Mouse (Mus musculus): ENCODE data around the gene Dhrs4.

Gene Dhrs4

GRCm38 (mm10) chr14:55486836-55487235, 8.3 kb downstream of the Dhrs4 start:
- in situ Hi-C loops (cut with MboI, MseI): no loop called here

GRCm38 (mm10) chr14:55490361-55491201, 12.0 kb downstream of the Dhrs4 start, which contains the start of gene Carmil3:
TSS of gene Carmil3 (plus strand) at chr14:55490651.
- in situ Hi-C loops (cut with MboI, MseI): loop anchor here (5.0 to 10.0 kb wide), 2 partner anchors 42 to 1084 kb away; partner anchors contain the start of genes Cenpj and Parp4

- in situ Hi-C loops (cut with MboI, MseI): loop anchor here (5.0 to 10.0 kb wide), 2 partner anchors 41 to 1083 kb away; partner anchors contain the start of genes Cenpj and Parp4
These were observed 12.8 kb downstream of the Dhrs4 start for GRCm38 (mm10) chr14:55491291-55491833.

- in situ Hi-C loops (cut with MboI, MseI): loop anchor here (5.0 to 10.0 kb wide), 2 partner anchors 40 to 1083 kb away; partner anchors contain the start of genes Cenpj and Parp4
These were observed 13.5 kb downstream of the Dhrs4 start for GRCm38 (mm10) chr14:55492103-55492502.

GRCm38 (mm10) chr14:55495509-55496240, 17.1 kb downstream of the Dhrs4 start:
- in situ Hi-C loops (cut with MboI, MseI): loop anchor here (10.0 kb wide), 1 partner anchor 1079 kb away; the partner anchor contains the start of genes Cenpj and Parp4

- in situ Hi-C loops (cut with MboI, MseI): loop anchor here (10.0 kb wide), 1 partner anchor 1078 kb away; the partner anchor contains the start of genes Cenpj and Parp4
These were observed 18.3 kb downstream of the Dhrs4 start for GRCm38 (mm10) chr14:55496761-55497448.

- in situ Hi-C loops (cut with MboI, MseI): loop anchor here (10.0 kb wide), 1 partner anchor 1077 kb away; the partner anchor contains the start of genes Cenpj and Parp4
These were observed 18.9 kb downstream of the Dhrs4 start for GRCm38 (mm10) chr14:55497449-55497821.

- in situ Hi-C loops (cut with MboI, MseI): no loop called here
These were observed 27.1 kb downstream of the Dhrs4 start for GRCm38 (mm10) chr14:55505612-55506011.

GRCm38 (mm10) chr14:55507801-55508200, 29.2 kb downstream of the Dhrs4 start:
- in situ Hi-C loops (cut with MboI, MseI): no loop called here

- in situ Hi-C loops (cut with MboI, MseI): no loop called here
These were observed 31.0 kb downstream of the Dhrs4 start for GRCm38 (mm10) chr14:55509540-55509939.

- in situ Hi-C loops (cut with MboI, MseI): no loop called here
These were observed 31.7 kb downstream of the Dhrs4 start, which contains the start of gene Cpne6 for GRCm38 (mm10) chr14:55510125-55510731. TSS of gene Cpne6 (plus strand) at chr14:55510445.

- in situ Hi-C loops (cut with MboI, MseI): no loop called here
These were observed 32.5 kb downstream of the Dhrs4 start for GRCm38 (mm10) chr14:55511037-55511436.

- in situ Hi-C loops (cut with MboI, MseI): no loop called here
These were observed 35.4 kb downstream of the Dhrs4 start for GRCm38 (mm10) chr14:55513927-55514326.

- in situ Hi-C loops (cut with MboI, MseI): no loop called here
These were observed 37.3 kb downstream of the Dhrs4 start for GRCm38 (mm10) chr14:55515846-55516245.

- in situ Hi-C loops (cut with MboI, MseI): no loop called here
These were observed 40.3 kb downstream of the Dhrs4 start for GRCm38 (mm10) chr14:55518897-55519296.

GRCm38 (mm10) chr14:55519604-55520003, 41.0 kb downstream of the Dhrs4 start:
- in situ Hi-C loops (cut with MboI, MseI): no loop called here

GRCm38 (mm10) chr14:55520451-55521361, 42.1 kb downstream of the Dhrs4 start:
- in situ Hi-C loops (cut with MboI, MseI): no loop called here

- in situ Hi-C loops (cut with MboI, MseI): no loop called here
These were observed 45.5 kb downstream of the Dhrs4 start for GRCm38 (mm10) chr14:55524062-55524461.

GRCm38 (mm10) chr14:55524785-55525184, 46.2 kb downstream of the Dhrs4 start, which contains the start of gene Nrl:
TSS of gene Nrl (minus strand) at chr14:55524981.
- in situ Hi-C loops (cut with MboI, MseI): no loop called here

- in situ Hi-C loops (cut with MboI, MseI): no loop called here
These were observed 48.1 kb downstream of the Dhrs4 start for GRCm38 (mm10) chr14:55526674-55527073.

Data from T-helper 2 cell (primary cell).